Mouse (Mus musculus) MEL (cell line): ENCODE measurements at regions not wholly inside any gene's neighbourhood (a gene's known extent, or its start where the extent isn't known, plus 50 kb on each side); places are given as distances from the start of the nearest gene placed in this dataset.
A peak's percentile ranks its signal among the peaks of the same experiment; 100 is the strongest.

ENCODE experiments used
- DNase-seq: peaks from one replicate; pipeline ENCODE4 v3.0.0; 2011; ENCODE audit warnings: low read depth, low spot score
- H3K27ac ChIP-seq: 2 replicates; pipeline ENCODE4 v1.5.1; 2012; ENCODE audit warnings: low read depth, mild to moderate bottlenecking, control low read depth, low read length, moderate library complexity; ENCODE audit not compliant: control insufficient read depth
- H3K27me3 ChIP-seq, 2 experiments: fragments of 150-350 bp in 1 of 2; sonication (generic) in 1 of 2; 2 replicates each; pipeline ENCODE4 v1.6.1; 2012; ENCODE audit warnings: low read length in 2 of 2, mild to moderate bottlenecking in 2 of 2, improper control_type of control experiment in 1 of 2, moderate library complexity in 1 of 2; ENCODE audit not compliant: insufficient read depth in 2 of 2, control insufficient read depth in 1 of 2
- H3K36me3 ChIP-seq, 2 experiments: 2 replicates each; pipeline ENCODE4 v1.6.1; 2012 to 2014; ENCODE audit warnings: low read length in 2 of 2, improper control_type of control experiment in 1 of 2, inconsistent platforms in 1 of 2, mild to moderate bottlenecking in 1 of 2; ENCODE audit not compliant: insufficient read depth in 2 of 2, control insufficient read depth in 1 of 2
- H3K4me1 ChIP-seq, 2 experiments: fragments of 150-350 bp in 1 of 2; sonication (generic) in 1 of 2; 2 replicates each; pipeline ENCODE4 v1.6.1; 2012; ENCODE audit warnings: low read length in 2 of 2, improper control_type of control experiment in 1 of 2, mild to moderate bottlenecking in 1 of 2; ENCODE audit not compliant: insufficient read depth in 2 of 2, control insufficient read depth in 1 of 2
- H3K4me3 ChIP-seq, 2 experiments: fragments of 150-350 bp in 1 of 2; sonication (generic) in 1 of 2; 2 replicates each; pipeline ENCODE4 v1.5.1; 2012; ENCODE audit warnings: low read depth in 2 of 2, low read length in 2 of 2, mild to moderate bottlenecking in 2 of 2, moderate library complexity in 2 of 2, control low read depth in 1 of 2, improper control_type of control experiment in 1 of 2; ENCODE audit not compliant: control insufficient read depth in 1 of 2, insufficient read depth in 1 of 2
- H3K79me2 ChIP-seq: 2 replicates; pipeline ENCODE4 v1.6.1; 2012; ENCODE audit warnings: mild to moderate bottlenecking, low read length, moderate library complexity; ENCODE audit not compliant: control insufficient read depth, poor library complexity, insufficient read depth
- H3K9ac ChIP-seq: 2 replicates; pipeline ENCODE4 v1.6.1; 2012; ENCODE audit warnings: low read depth, mild to moderate bottlenecking, control low read depth, low read length, moderate library complexity; ENCODE audit not compliant: control insufficient read depth, poor library complexity, severe bottlenecking
- H3K9me3 ChIP-seq: fragments of 150-350 bp; sonication (generic); replicated peaks from 2 replicates; pipeline ENCODE4 v1.6.1; 2012; ENCODE audit warnings: mild to moderate bottlenecking, low read length, improper control_type of control experiment, moderate library complexity; ENCODE audit not compliant: insufficient read depth
- CHD2 ChIP-seq: IDR thresholded peaks from 2 replicates; pipeline ENCODE4 v1.6.1; 2011; ENCODE audit warnings: low read length, improper control_type of control experiment
- CTCF ChIP-seq, 3 experiments: IDR thresholded peaks in 2 of 3; conservative IDR thresholded peaks in 1 of 3; 2 replicates each; pipeline ENCODE4 v1.5.1; 2011 to 2012; ENCODE audit warnings: low read length in 3 of 3, low read depth in 2 of 3, mild to moderate bottlenecking in 2 of 3, improper control_type of control experiment in 1 of 3, inconsistent platforms in 1 of 3, mixed read lengths in 1 of 3, moderate library complexity in 1 of 3; ENCODE audit not compliant: control insufficient read depth in 1 of 3, insufficient read depth in 1 of 3, poor library complexity in 1 of 3, severe bottlenecking in 1 of 3
- ELF1 ChIP-seq: IDR thresholded peaks from 2 replicates; pipeline ENCODE4 v1.6.1; 2014; ENCODE audit warnings: low read depth, mild to moderate bottlenecking, inconsistent platforms, low read length, improper control_type of control experiment, moderate library complexity
- EP300 ChIP-seq, 2 experiments: IDR thresholded peaks; 2 replicates each; pipeline ENCODE4 v1.6.1; 2011; ENCODE audit warnings: improper control_type of control experiment in 2 of 2, low read length in 2 of 2, low read depth in 1 of 2, mild to moderate bottlenecking in 1 of 2
- HCFC1 ChIP-seq: IDR thresholded peaks from 2 replicates; pipeline ENCODE4 v1.6.1; 2012; ENCODE audit warnings: low read depth, mild to moderate bottlenecking, inconsistent platforms, low read length, improper control_type of control experiment, moderate library complexity
- KAT2A ChIP-seq: conservative IDR thresholded peaks from 2 replicates; pipeline ENCODE4 v1.6.1; 2012; ENCODE audit warnings: low read depth, low read length, improper control_type of control experiment, inconsistent platforms
- MAZ ChIP-seq: IDR thresholded peaks from 2 replicates; pipeline ENCODE4 v1.6.1; 2012; ENCODE audit warnings: low read depth, mild to moderate bottlenecking, inconsistent platforms, low read length, improper control_type of control experiment
- MYB ChIP-seq: IDR thresholded peaks from 2 replicates; pipeline ENCODE4 v1.6.1; 2011; ENCODE audit warnings: mild to moderate bottlenecking, low read depth, low read length, improper control_type of control experiment
- NELFE ChIP-seq: IDR thresholded peaks from 2 replicates; pipeline ENCODE4 v1.6.1; 2011; ENCODE audit warnings: low read depth, low read length, improper control_type of control experiment
- POLR2A ChIP-seq, 2 experiments: IDR thresholded peaks; 2 replicates each; pipeline ENCODE4 v1.6.1; 2011 to 2012; ENCODE audit warnings: low read length in 2 of 2, mild to moderate bottlenecking in 2 of 2, control low read depth in 1 of 2, improper control_type of control experiment in 1 of 2, low read depth in 1 of 2, moderate library complexity in 1 of 2; ENCODE audit not compliant: control insufficient read depth in 1 of 2, insufficient read depth in 1 of 2, poor library complexity in 1 of 2
- POLR2AphosphoS2 ChIP-seq: IDR thresholded peaks from 2 replicates; pipeline ENCODE4 v1.6.1; 2011; ENCODE audit warnings: low read length, improper control_type of control experiment
- POLR2AphosphoS5 ChIP-seq: IDR thresholded peaks from 2 replicates; pipeline ENCODE4 v1.6.1; 2012; ENCODE audit warnings: low read depth, borderline replicate concordance, mild to moderate bottlenecking, inconsistent platforms, low read length, moderate library complexity, mixed read lengths
- RAD21 ChIP-seq: IDR thresholded peaks from 2 replicates; pipeline ENCODE4 v1.6.1; 2011; ENCODE audit warnings: mild to moderate bottlenecking, low read depth, low read length, improper control_type of control experiment
- TAL1 ChIP-seq: IDR thresholded peaks from 2 replicates; pipeline ENCODE4 v1.6.1; 2012; ENCODE audit warnings: mild to moderate bottlenecking, inconsistent platforms, low read length, moderate library complexity, mixed read lengths
- UBTF ChIP-seq: IDR thresholded peaks from 2 replicates; pipeline ENCODE4 v1.6.1; 2012; ENCODE audit warnings: low read depth, mild to moderate bottlenecking, inconsistent platforms, low read length, improper control_type of control experiment, moderate library complexity, borderline replicate concordance; ENCODE audit not compliant: insufficient read depth
- USF1 ChIP-seq: IDR thresholded peaks from 2 replicates; pipeline ENCODE4 v1.6.1; 2014; ENCODE audit warnings: low read depth, mild to moderate bottlenecking, inconsistent platforms, low read length, improper control_type of control experiment, moderate library complexity
- USF2 ChIP-seq, 2 experiments: IDR thresholded peaks; 2 replicates each; pipeline ENCODE4 v1.6.1; 2011 to 2012; ENCODE audit warnings: improper control_type of control experiment in 2 of 2, low read length in 2 of 2, borderline replicate concordance in 1 of 2, inconsistent platforms in 1 of 2, low read depth in 1 of 2, mild to moderate bottlenecking in 1 of 2; ENCODE audit not compliant: insufficient read depth in 1 of 2
- ZKSCAN1 ChIP-seq: IDR thresholded peaks from 2 replicates; pipeline ENCODE4 v1.6.1; 2012; ENCODE audit warnings: low read depth, mild to moderate bottlenecking, inconsistent platforms, low read length, improper control_type of control experiment, moderate library complexity
- ZNF384 ChIP-seq: IDR thresholded peaks from 2 replicates; pipeline ENCODE4 v1.6.1; 2012; ENCODE audit warnings: low read depth, mild to moderate bottlenecking, inconsistent platforms, low read length, improper control_type of control experiment

DNA sequence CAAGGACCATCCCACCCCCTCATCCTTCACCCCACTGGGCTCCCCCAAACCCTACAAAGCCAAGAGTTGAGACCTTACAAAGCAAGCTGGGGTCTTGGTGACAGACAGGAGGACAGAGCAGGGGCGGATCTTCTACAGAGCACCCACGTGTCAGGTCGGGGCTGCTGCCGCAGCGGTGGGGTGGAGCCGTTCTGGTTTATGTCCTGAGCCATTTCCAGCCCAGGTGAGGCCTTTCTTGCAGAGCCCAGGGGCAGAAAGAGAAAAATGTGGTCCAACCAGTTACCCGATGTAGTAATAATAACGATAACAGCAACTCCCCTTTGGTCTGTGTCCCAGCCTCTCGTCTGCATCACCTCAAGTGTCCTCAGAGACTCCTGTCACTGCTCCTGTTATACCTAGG lies 112.4 kb upstream of the Wnt4 start:
- no peak overlapping the region for H3K27ac ChIP-seq
- H3K4me1 ChIP-seq = no peaks in the 10 kb centered on the region
- H3K4me3 ChIP-seq = no peak overlapping the region
- no peak for TF ChIP-seq ELF1
- no peak for TF ChIP-seq POLR2A (IDR thresholded peaks at IDR 0.05; ENCODE audit: control insufficient read depth in 1 of 2, insufficient read depth in 1 of 2, low read depth in 1 of 2, low read length in 2 of 2, poor library complexity in 1 of 2)
- no peak for TF ChIP-seq MAZ
- TF ChIP-seq CHD2 = no peak
- no peak for TF ChIP-seq POLR2AphosphoS5
- no peak for TF ChIP-seq USF1
- TF ChIP-seq ZNF384 = no peak
- TF ChIP-seq USF2 (IDR thresholded peaks at IDR 0.05; ENCODE audit: borderline replicate concordance in 1 of 2, insufficient read depth in 1 of 2, low read depth in 1 of 2, low read length in 2 of 2) = no peak
- no peak for TF ChIP-seq NELFE
- no peak for TF ChIP-seq HCFC1
- no peak for TF ChIP-seq UBTF
- no peak for TF ChIP-seq MYB
- TF ChIP-seq TAL1 = no peak
- no peak for TF ChIP-seq ZKSCAN1
- no peak for TF ChIP-seq EP300 (IDR thresholded peaks at IDR 0.05; ENCODE audit: low read depth in 1 of 2, low read length in 2 of 2)
- no peak for TF ChIP-seq RAD21
- TF ChIP-seq KAT2A = no peak
- TF ChIP-seq POLR2AphosphoS2 = no peak
- no peaks in the 10 kb centered on the region for H3K36me3 ChIP-seq
- no peak overlapping the region for H3K9ac ChIP-seq
- H3K79me2 ChIP-seq = no peaks in the 10 kb centered on the region
- H3K9me3 ChIP-seq = no peaks in the 10 kb centered on the region
- no peak for DNase-seq
- H3K27me3 ChIP-seq = no peaks in the 10 kb centered on the region

- H3K79me2 ChIP-seq = no peaks in the 10 kb centered on the region
- peak; percentile 33 to 63 (median 43); a peak in 5 of 6 replicates for TF ChIP-seq CTCF (IDR thresholded peaks at IDR 0.05 in 2 of 3, conservative IDR thresholded peaks at IDR 0.05 in 1 of 3; ENCODE audit: control insufficient read depth in 1 of 3, insufficient read depth in 1 of 3, low read depth in 2 of 3, low read length in 3 of 3, poor library complexity in 1 of 3, severe bottlenecking in 1 of 3)
- no peak for TF ChIP-seq ELF1
- H3K9me3 ChIP-seq = no peaks in the 10 kb centered on the region
- H3K4me1 ChIP-seq = no peaks in the 10 kb centered on the region
- no peaks in the 10 kb centered on the region for H3K36me3 ChIP-seq
- no peaks in the 10 kb centered on the region for H3K27me3 ChIP-seq
- H3K9ac ChIP-seq = no peak overlapping the region
- no peak overlapping the region for H3K4me3 ChIP-seq
- DNase-seq = peak; percentile 13
- H3K27ac ChIP-seq = no peak overlapping the region
Observed at GRCm38 (mm10) chr4:137164429-137164828, 112.9 kb upstream of the Wnt4 start.
